Mouse (Mus musculus): ENCODE measurements at regions not wholly inside any gene's neighbourhood (a gene's known extent, or its start where the extent isn't known, plus 50 kb on each side); places are given as distances from the start of the nearest gene placed in this dataset.

- no peak for TF ChIP-seq CTCF (IDR thresholded peaks at IDR 0.05; ENCODE audit: control insufficient read depth, insufficient read depth, low read length)
- no peak for TF ChIP-seq POLR2A (IDR thresholded peaks at IDR 0.05; ENCODE audit: borderline replicate concordance, control insufficient read depth, low read depth, low read length)
Observed at GRCm38 (mm10) chr4:35394821-35395582, 169.0 kb upstream of the C9orf72 start.
